Mouse (Mus musculus) testis, adult 2 months (tissue): ENCODE results near the gene Gm20388.

Experiments used
- CTCF ChIP-seq: fragments of 200-500 bp; IDR thresholded peaks from 2 replicates; pipeline ENCODE4 v1.5.1; 2012; ENCODE audit warnings: low read depth, mild to moderate bottlenecking, inconsistent platforms, low read length, moderate library complexity; ENCODE audit not compliant: control insufficient read depth, insufficient read depth, insufficient replicate concordance
- POLR2A ChIP-seq: fragments of 200-500 bp; IDR thresholded peaks from 2 replicates; pipeline ENCODE4 v1.6.1; 2012; ENCODE audit warnings: low read depth, mild to moderate bottlenecking, inconsistent platforms, low read length, moderate library complexity; ENCODE audit not compliant: control insufficient read depth

- TF ChIP-seq CTCF (no peak), POLR2A (no peak)
Observed at GRCm38 (mm10) chr8:122354157-122354556, 2443.5 kb downstream of the Gm20388 start.
